Mouse (Mus musculus): ENCODE measurements around the gene Vmn2r37.
"Not testable (repeated sequence)": the region's sequence is repeated elsewhere in the genome, so short reads cannot be mapped to it uniquely, and the experiment has no call there.

Vmn2r37 gene

GRCm38 (mm10) chr7:9223553-9223952 is at the start of gene Vmn2r37:
TSS of gene Vmn2r37 (minus strand) at chr7:9223653.
- DNase-seq, result not testable (repeated sequence)

All from kidney, adult 18-20 months (tissue).